Mouse (Mus musculus): Measurements from ENCODE around the gene Acta1.

- TF ChIP-seq CTCF (IDR thresholded peaks at IDR 0.05) (no peak), EP300 (IDR thresholded peaks at IDR 0.05) (no peak)
These were observed 4.0 kb upstream of the Acta1 start for GRCm38 (mm10) chr8:123898576-123898975.

Data from lung, postnatal 0 days (tissue).